Mouse (Mus musculus): ENCODE data around the gene Fgfr2.

DNA sequence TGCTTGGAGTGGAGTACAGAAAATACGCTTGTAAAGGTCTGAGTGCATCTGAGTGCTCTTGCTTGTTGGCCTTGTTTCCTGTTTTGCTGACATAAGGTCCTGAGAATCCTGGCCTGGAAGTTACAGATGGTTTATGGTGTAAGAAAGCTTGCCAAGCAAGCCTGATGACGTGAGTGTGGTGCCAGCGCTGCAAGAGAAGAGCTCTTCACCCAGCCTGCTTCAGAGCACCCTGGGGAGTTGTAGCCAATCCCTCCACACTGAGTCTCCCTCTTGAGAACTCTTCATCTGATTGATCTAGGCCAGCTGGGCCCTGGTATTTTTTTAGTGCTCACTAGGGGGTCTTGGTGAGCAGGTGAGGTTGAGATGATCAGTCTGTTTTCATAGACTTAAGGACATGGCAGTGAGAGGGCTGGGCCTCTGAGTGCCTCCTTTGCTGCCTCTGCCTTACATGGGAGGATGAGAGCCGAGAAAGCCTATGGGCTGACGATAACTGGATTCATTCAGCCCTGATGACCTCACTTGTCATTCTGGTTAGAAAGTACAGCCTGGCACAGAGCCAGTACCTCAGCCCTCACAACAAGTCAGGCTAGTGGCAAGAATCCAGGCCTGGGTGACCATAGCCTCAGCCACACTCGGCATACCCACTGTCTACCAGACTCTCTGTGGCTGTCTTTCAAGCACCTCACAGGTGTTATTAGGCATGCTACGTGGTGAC lies 228.2 kb downstream of the Fgfr2 start:
- TF ChIP-seq CTCF (IDR thresholded peaks at IDR 0.05) (no peak), EP300 (IDR thresholded peaks at IDR 0.05) (no peak)
